Mouse (Mus musculus) intestine, postnatal 0 days (tissue): ENCODE results near the gene Knstrn. TPM values are rescaled to one million over a fixed set of nuclear protein-coding genes. Genes with fewer than 3 reads are reported as not detected.

Source experiments
- ATAC-seq: fragments of 200-750 bp; cut with Nextera tagmentation; 2 replicates; pipeline ENCODE4 v1.8.0; 2017; ENCODE audit warnings: mild to moderate bottlenecking, moderate TSS enrichment, moderate library complexity
- H3K27ac ChIP-seq: fragments of 300-500 bp; sonication (generic); 2 replicates; pipeline ENCODE4 v1.5.1; 2014; ENCODE audit warnings: mild to moderate bottlenecking, low read depth, low read length, moderate library complexity
- H3K27me3 ChIP-seq: fragments of 300-500 bp; sonication (generic); replicated peaks from 2 replicates; pipeline ENCODE4 v1.6.1; 2014; ENCODE audit warnings: low read length, mixed read lengths; ENCODE audit not compliant: control insufficient read depth, insufficient read depth
- H3K36me3 ChIP-seq: fragments of 300-500 bp; sonication (generic); 2 replicates; pipeline ENCODE4 v1.6.1; 2014; ENCODE audit warnings: mild to moderate bottlenecking, moderate library complexity; ENCODE audit not compliant: control insufficient read depth, insufficient read depth
- H3K4me1 ChIP-seq: fragments of 300-500 bp; sonication (generic); replicated peaks from 2 replicates; pipeline ENCODE4 v1.6.1; 2014; ENCODE audit warnings: antibody characterized with exemption, low read length, mixed read lengths; ENCODE audit not compliant: control insufficient read depth, insufficient read depth
- H3K4me2 ChIP-seq: fragments of 300-500 bp; sonication (generic); replicated peaks from 2 replicates; pipeline ENCODE4 v1.6.1; 2014; ENCODE audit warnings: low read depth, mild to moderate bottlenecking, moderate library complexity
- H3K4me3 ChIP-seq: fragments of 300-500 bp; sonication (generic); 2 replicates; pipeline ENCODE4 v1.5.1; 2014; ENCODE audit warnings: low read depth, low read length
- H3K9ac ChIP-seq: fragments of 300-500 bp; sonication (generic); 2 replicates; pipeline ENCODE4 v1.6.1; 2014; ENCODE audit warnings: mild to moderate bottlenecking, low read depth, low read length
- H3K9me3 ChIP-seq: fragments of 300-500 bp; sonication (generic); 2 replicates; pipeline ENCODE4 v1.6.1; 2016; ENCODE audit warnings: mixed run types; ENCODE audit not compliant: control insufficient read depth
- CTCF ChIP-seq: sonication (generic); IDR thresholded peaks from 2 replicates; pipeline ENCODE4 v1.5.1; 2016; ENCODE audit warnings: low read depth, mild to moderate bottlenecking, control low read depth, antibody characterized with exemption, moderate library complexity
- WGBS: fragments of 180-500 bp; shearing (Covaris S2); extraction: QIAGEN DNeasy Blood & Tissue Kit; methylation state at CpG from one replicate; pipeline ENCODE4 v1.1.7; 2014; 5-methylcytosine and 5-hydroxymethylcytosine counted together
- polyA plus RNA-seq: library from polyadenylated mRNA; unstranded; fragments of >200 nt; fragmentation: Nextera tagmentation; extraction: Ambion mirVana; gene quantifications from 2 replicates; pipeline ENCODE4 v1.2.1, GENCODE M21; 2015

Knstrn gene
- polyA plus RNA-seq, 1 experiment from 2014 or later = 26.4 TPM

- TF ChIP-seq CTCF = no peak
- Histone ChIP-seq H3K4me2 (no peak overlapping the region), H3K4me3 (no peak overlapping the region), H3K27ac (no peak overlapping the region), H3K36me3 (peaks cover 9% of the 10 kb centered on the region; the same call in 1 of the 2 replicates), H3K4me1 (no peaks in the 10 kb centered on the region), H3K9ac (no peak overlapping the region), H3K9me3 (no peaks in the 10 kb centered on the region), H3K27me3 (no peaks in the 10 kb centered on the region)
- 67% methylated on average over 3 of the region's 3 CpGs for WGBS
- no peak for ATAC-seq
Measured at GRCm38 (mm10) chr2:118870601-118871000, 56.8 kb downstream of the Knstrn start.

GRCm38 (mm10) chr2:118871032-118871431 lies 57.2 kb downstream of the Knstrn start:
- WGBS = 73% methylated on average over 1 of the region's 1 CpGs
- Histone ChIP-seq H3K4me1 (no peaks in the 10 kb centered on the region), H3K9ac (no peak overlapping the region), H3K27ac (no peak overlapping the region), H3K27me3 (no peaks in the 10 kb centered on the region), H3K4me2 (no peak overlapping the region), H3K36me3 (peaks cover 9% of the 10 kb centered on the region; the same call in 1 of the 2 replicates), H3K9me3 (no peaks in the 10 kb centered on the region), H3K4me3 (no peak overlapping the region)
- ATAC-seq = no peak
- no peak for TF ChIP-seq CTCF

- WGBS = 89% methylated on average over 5 of the region's 5 CpGs
- no peaks in the 10 kb centered on the region for H3K27me3 ChIP-seq
- no peak overlapping the region for H3K4me3 ChIP-seq
- no peaks in the 10 kb centered on the region for H3K4me1 ChIP-seq
- no peak overlapping the region for H3K9ac ChIP-seq
- peaks cover 9% of the 10 kb centered on the region; the same call in 1 of the 2 replicates for H3K36me3 ChIP-seq
- no peak overlapping the region for H3K4me2 ChIP-seq
- no peaks in the 10 kb centered on the region for H3K9me3 ChIP-seq
- no peak overlapping the region for H3K27ac ChIP-seq
- no peak for TF ChIP-seq CTCF
- no peak for ATAC-seq
Measured at GRCm38 (mm10) chr2:118873018-118873417, 59.2 kb downstream of the Knstrn start.

GRCm38 (mm10) chr2:118873890-118874430 lies 60.2 kb downstream of the Knstrn start:
- no peak for TF ChIP-seq CTCF

GRCm38 (mm10) chr2:118875316-118875715 lies 61.5 kb downstream of the Knstrn start:
- peaks cover 9% of the 10 kb centered on the region; the same call in 1 of the 2 replicates for H3K36me3 ChIP-seq
- ATAC-seq = no peak
- WGBS = 92% methylated on average over 8 of the region's 8 CpGs
- no peak overlapping the region for H3K27ac ChIP-seq
- H3K9ac ChIP-seq = no peak overlapping the region
- H3K4me3 ChIP-seq = no peak overlapping the region
- no peaks in the 10 kb centered on the region for H3K9me3 ChIP-seq
- no peak overlapping the region for H3K4me2 ChIP-seq
- no peak for TF ChIP-seq CTCF
- no peaks in the 10 kb centered on the region for H3K27me3 ChIP-seq
- no peaks in the 10 kb centered on the region for H3K4me1 ChIP-seq

More at GRCm38 (mm10) chr2:118873890-118874430, 60.2 kb downstream of the Knstrn start:
- Histone ChIP-seq H3K4me1 (no peaks in the 10 kb centered on the region), H3K4me2 (no peak overlapping the region), H3K9ac (no peak overlapping the region), H3K36me3 (peaks cover 9% of the 10 kb centered on the region; the same call in 1 of the 2 replicates), H3K27me3 (no peaks in the 10 kb centered on the region), H3K27ac (no peak overlapping the region), H3K4me3 (no peak overlapping the region), H3K9me3 (no peaks in the 10 kb centered on the region)
- WGBS = 60% methylated on average over 6 of the region's 6 CpGs
- ATAC-seq = peak; percentile 13; the same call in 1 of the 2 replicates

GRCm38 (mm10) chr2:118876453-118876852 lies 62.6 kb downstream of the Knstrn start:
- Histone ChIP-seq H3K9me3 (no peaks in the 10 kb centered on the region), H3K27ac (no peak overlapping the region), H3K9ac (no peak overlapping the region), H3K4me1 (no peaks in the 10 kb centered on the region), H3K4me3 (no peak overlapping the region), H3K4me2 (no peak overlapping the region), H3K27me3 (no peaks in the 10 kb centered on the region), H3K36me3 (peaks cover 9% of the 10 kb centered on the region; the same call in 1 of the 2 replicates)
- TF ChIP-seq CTCF = no peak
- no peak for ATAC-seq
- 93% methylated on average over 9 of the region's 9 CpGs for WGBS
